Mouse (Mus musculus): ENCODE results near the gene Slc8a2. TPM values are rescaled to one million over a fixed set of nuclear protein-coding genes. Genes with fewer than 3 reads are reported as not detected.
A peak's percentile ranks its signal among the peaks of the same experiment; 100 is the strongest.

Slc8a2 gene
- polyA plus RNA-seq, 1 experiment, result 0.02 TPM

GRCm38 (mm10) chr7:16183663-16184062 lies 54.0 kb downstream of the Slc8a2 start:
- no peak overlapping the region for H3K4me3 ChIP-seq (ENCODE audit: insufficient read depth, poor library complexity, severe bottlenecking)
- H3ac ChIP-seq (ENCODE audit: control insufficient read depth, insufficient read length, low read depth), result no peak overlapping the region
- H3K79me3 ChIP-seq (ENCODE audit: low read depth), result no peaks in the 10 kb centered on the region
- H3K36me3 ChIP-seq (ENCODE audit: control insufficient read depth, insufficient read depth), result no peaks in the 10 kb centered on the region
- H3K79me2 ChIP-seq (ENCODE audit: control insufficient read depth, insufficient read depth), result no peaks in the 10 kb centered on the region
- peaks cover 2% of the 10 kb centered on the region for H3K27me3 ChIP-seq (ENCODE audit: control insufficient read depth, insufficient read depth, insufficient read length)
- TF ChIP-seq FOSL1 (IDR thresholded peaks at IDR 0.05; ENCODE audit: insufficient read depth, low read length, poor library complexity, severe bottlenecking), result no peak
- TF ChIP-seq CEBPB (IDR thresholded peaks at IDR 0.05; ENCODE audit: low read depth), result no peak
- TF ChIP-seq USF1 (IDR thresholded peaks at IDR 0.05; ENCODE audit: low read depth), result no peak
- no peak for TF ChIP-seq MYOD1 (IDR thresholded peaks at IDR 0.05; ENCODE audit: control insufficient read depth, insufficient read length, low read depth)
- TF ChIP-seq CTCF (IDR thresholded peaks at IDR 0.05; ENCODE audit: control insufficient read depth, insufficient read depth, insufficient read length), result no peak
- no peak for TF ChIP-seq MYOG (IDR thresholded peaks at IDR 0.05; ENCODE audit: control insufficient read depth, extremely low read depth, insufficient read length)
- no peak for TF ChIP-seq MAX (IDR thresholded peaks at IDR 0.05)

- no peaks in the 10 kb centered on the region for H3K79me2 ChIP-seq (ENCODE audit: control insufficient read depth, insufficient read depth)
- H3ac ChIP-seq (ENCODE audit: control insufficient read depth, insufficient read length, low read depth), result no peak overlapping the region
- peaks cover 24% of the 10 kb centered on the region for H3K27me3 ChIP-seq (ENCODE audit: control insufficient read depth, insufficient read depth, insufficient read length)
- no peak overlapping the region for H3K4me3 ChIP-seq (ENCODE audit: insufficient read depth, poor library complexity, severe bottlenecking)
- TF ChIP-seq MYOG (IDR thresholded peaks at IDR 0.05; ENCODE audit: control insufficient read depth, extremely low read depth, insufficient read length) (no peak), CEBPB (IDR thresholded peaks at IDR 0.05; ENCODE audit: low read depth) (no peak), USF1 (IDR thresholded peaks at IDR 0.05; ENCODE audit: low read depth) (no peak), MAX (IDR thresholded peaks at IDR 0.05) (no peak), MYOD1 (IDR thresholded peaks at IDR 0.05; ENCODE audit: control insufficient read depth, insufficient read length, low read depth) (no peak), CTCF (IDR thresholded peaks at IDR 0.05; ENCODE audit: control insufficient read depth, insufficient read depth, insufficient read length) (no peak), FOSL1 (IDR thresholded peaks at IDR 0.05; ENCODE audit: insufficient read depth, low read length, poor library complexity, severe bottlenecking) (no peak)
- no peaks in the 10 kb centered on the region for H3K36me3 ChIP-seq (ENCODE audit: control insufficient read depth, insufficient read depth)
- no peaks in the 10 kb centered on the region for H3K79me3 ChIP-seq (ENCODE audit: low read depth)
Measured at GRCm38 (mm10) chr7:16187494-16187893, 57.9 kb downstream of the Slc8a2 start.

GRCm38 (mm10) chr7:16192315-16192714 lies 62.7 kb downstream of the Slc8a2 start:
- Histone ChIP-seq H3K36me3 (ENCODE audit: control insufficient read depth, insufficient read depth) (no peaks in the 10 kb centered on the region), H3K4me3 (ENCODE audit: insufficient read depth, poor library complexity, severe bottlenecking) (no peak overlapping the region), H3K27me3 (ENCODE audit: control insufficient read depth, insufficient read depth, insufficient read length) (peaks cover 24% of the 10 kb centered on the region), H3ac (ENCODE audit: control insufficient read depth, insufficient read length, low read depth) (no peak overlapping the region), H3K79me3 (ENCODE audit: low read depth) (no peaks in the 10 kb centered on the region), H3K79me2 (ENCODE audit: control insufficient read depth, insufficient read depth) (no peaks in the 10 kb centered on the region)
- TF ChIP-seq MYOG (IDR thresholded peaks at IDR 0.05; ENCODE audit: control insufficient read depth, extremely low read depth, insufficient read length) (no peak), CTCF (IDR thresholded peaks at IDR 0.05; ENCODE audit: control insufficient read depth, insufficient read depth, insufficient read length) (peak; percentile 34), MYOD1 (IDR thresholded peaks at IDR 0.05; ENCODE audit: control insufficient read depth, insufficient read length, low read depth) (no peak)

- H3K79me2 ChIP-seq (ENCODE audit: control insufficient read depth, insufficient read depth), result no peaks in the 10 kb centered on the region
- TF ChIP-seq CEBPB (IDR thresholded peaks at IDR 0.05; ENCODE audit: low read depth) (no peak), FOSL1 (IDR thresholded peaks at IDR 0.05; ENCODE audit: insufficient read depth, low read length, poor library complexity, severe bottlenecking) (no peak), USF1 (IDR thresholded peaks at IDR 0.05; ENCODE audit: low read depth) (no peak), MYOD1 (IDR thresholded peaks at IDR 0.05; ENCODE audit: control insufficient read depth, insufficient read length, low read depth) (no peak), CTCF (IDR thresholded peaks at IDR 0.05; ENCODE audit: control insufficient read depth, insufficient read depth, insufficient read length) (no peak), MYOG (IDR thresholded peaks at IDR 0.05; ENCODE audit: control insufficient read depth, extremely low read depth, insufficient read length) (no peak), MAX (IDR thresholded peaks at IDR 0.05) (no peak)
- H3ac ChIP-seq (ENCODE audit: control insufficient read depth, insufficient read length, low read depth), result no peak overlapping the region
- H3K79me3 ChIP-seq (ENCODE audit: low read depth), result no peaks in the 10 kb centered on the region
- peaks cover 22% of the 10 kb centered on the region for H3K27me3 ChIP-seq (ENCODE audit: control insufficient read depth, insufficient read depth, insufficient read length)
- H3K4me3 ChIP-seq (ENCODE audit: insufficient read depth, poor library complexity, severe bottlenecking), result no peak overlapping the region
- no peaks in the 10 kb centered on the region for H3K36me3 ChIP-seq (ENCODE audit: control insufficient read depth, insufficient read depth)
Measured at GRCm38 (mm10) chr7:16193702-16194101, 64.1 kb downstream of the Slc8a2 start.

GRCm38 (mm10) chr7:16196616-16197015 lies 67.0 kb downstream of the Slc8a2 start:
- Histone ChIP-seq H3K36me3 (ENCODE audit: control insufficient read depth, insufficient read depth) (no peaks in the 10 kb centered on the region), H3K4me3 (ENCODE audit: insufficient read depth, poor library complexity, severe bottlenecking) (no peak overlapping the region), H3ac (ENCODE audit: control insufficient read depth, insufficient read length, low read depth) (no peak overlapping the region), H3K79me3 (ENCODE audit: low read depth) (no peaks in the 10 kb centered on the region), H3K27me3 (ENCODE audit: control insufficient read depth, insufficient read depth, insufficient read length) (no peaks in the 10 kb centered on the region), H3K79me2 (ENCODE audit: control insufficient read depth, insufficient read depth) (no peaks in the 10 kb centered on the region)
- TF ChIP-seq MAX (IDR thresholded peaks at IDR 0.05) (no peak), CEBPB (IDR thresholded peaks at IDR 0.05; ENCODE audit: low read depth) (no peak), CTCF (IDR thresholded peaks at IDR 0.05; ENCODE audit: control insufficient read depth, insufficient read depth, insufficient read length) (no peak), USF1 (IDR thresholded peaks at IDR 0.05; ENCODE audit: low read depth) (no peak), FOSL1 (IDR thresholded peaks at IDR 0.05; ENCODE audit: insufficient read depth, low read length, poor library complexity, severe bottlenecking) (no peak), MYOG (IDR thresholded peaks at IDR 0.05; ENCODE audit: control insufficient read depth, extremely low read depth, insufficient read length) (no peak)

GRCm38 (mm10) chr7:16197166-16197565 lies 67.5 kb downstream of the Slc8a2 start:
- TF ChIP-seq MYOD1 (IDR thresholded peaks at IDR 0.05; ENCODE audit: control insufficient read depth, insufficient read length, low read depth) (no peak), CTCF (IDR thresholded peaks at IDR 0.05; ENCODE audit: control insufficient read depth, insufficient read depth, insufficient read length) (no peak), USF1 (IDR thresholded peaks at IDR 0.05; ENCODE audit: low read depth) (no peak), MAX (IDR thresholded peaks at IDR 0.05) (no peak), CEBPB (IDR thresholded peaks at IDR 0.05; ENCODE audit: low read depth) (no peak), MYOG (IDR thresholded peaks at IDR 0.05; ENCODE audit: control insufficient read depth, extremely low read depth, insufficient read length) (no peak), FOSL1 (IDR thresholded peaks at IDR 0.05; ENCODE audit: insufficient read depth, low read length, poor library complexity, severe bottlenecking) (no peak)
- Histone ChIP-seq H3K79me2 (ENCODE audit: control insufficient read depth, insufficient read depth) (no peaks in the 10 kb centered on the region), H3K4me3 (ENCODE audit: insufficient read depth, poor library complexity, severe bottlenecking) (no peak overlapping the region), H3ac (ENCODE audit: control insufficient read depth, insufficient read length, low read depth) (no peak overlapping the region), H3K27me3 (ENCODE audit: control insufficient read depth, insufficient read depth, insufficient read length) (no peaks in the 10 kb centered on the region), H3K36me3 (ENCODE audit: control insufficient read depth, insufficient read depth) (no peaks in the 10 kb centered on the region), H3K79me3 (ENCODE audit: low read depth) (no peaks in the 10 kb centered on the region)

Measured in C2C12 (cell line).